Mouse (Mus musculus) liver, adult 2 months (tissue): ENCODE data around the gene Ube2n. TPM values are rescaled to one million over a fixed set of nuclear protein-coding genes. Genes with fewer than 3 reads are reported as not detected.

Experiments
- DNase-seq: peaks from one replicate; pipeline ENCODE4 v3.0.0-alpha.2; 2011; ENCODE audit warnings: low read depth, low spot score; ENCODE audit errors: extremely low read depth
- H3K27ac ChIP-seq: fragments of 200-500 bp; replicated peaks from 2 replicates; pipeline ENCODE4 v1.5.1; 2012; ENCODE audit warnings: low read depth, mild to moderate bottlenecking, control low read depth, inconsistent platforms, low read length; ENCODE audit not compliant: insufficient read depth
- H3K27me3 ChIP-seq: fragments of 200-500 bp; 2 replicates; pipeline ENCODE4 v1.6.1; 2012; ENCODE audit warnings: mild to moderate bottlenecking, moderate library complexity, low read length, inconsistent platforms; ENCODE audit not compliant: control insufficient read depth, insufficient read depth
- H3K36me3 ChIP-seq: fragments of 200-500 bp; 2 replicates; pipeline ENCODE4 v1.6.1; 2012; ENCODE audit warnings: low read length, inconsistent platforms; ENCODE audit not compliant: control insufficient read depth, insufficient read depth
- H3K4me1 ChIP-seq: fragments of 200-500 bp; 2 replicates; pipeline ENCODE4 v1.6.1; 2011; ENCODE audit warnings: low read length; ENCODE audit not compliant: control insufficient read depth, insufficient read depth
- H3K4me3 ChIP-seq: fragments of 200-500 bp; 2 replicates; pipeline ENCODE4 v1.5.1; 2011; ENCODE audit warnings: low read depth, mild to moderate bottlenecking, control low read depth, low read length, moderate library complexity; ENCODE audit not compliant: insufficient read depth
- H3K79me2 ChIP-seq: fragments of 200-500 bp; 2 replicates; pipeline ENCODE4 v1.6.1; 2012; ENCODE audit warnings: inconsistent platforms, mild to moderate bottlenecking, low read length, moderate library complexity; ENCODE audit not compliant: control insufficient read depth, insufficient read depth
- H3K9ac ChIP-seq: fragments of 200-500 bp; 2 replicates; pipeline ENCODE4 v1.6.1; 2012; ENCODE audit warnings: low read depth, mild to moderate bottlenecking, control low read depth, inconsistent platforms, low read length
- CTCF ChIP-seq: fragments of 200-500 bp; IDR thresholded peaks from 2 replicates; pipeline ENCODE4 v1.5.1; 2011; ENCODE audit warnings: low read depth, low read length, control low read depth
- POLR2A ChIP-seq: fragments of 200-500 bp; IDR thresholded peaks from 2 replicates; pipeline ENCODE4 v1.6.1; 2011; ENCODE audit warnings: low read length, control low read depth; ENCODE audit not compliant: insufficient read depth; ENCODE audit errors: extremely low read depth
- WGBS: fragments of 180-500 bp; shearing (Covaris S2); methylation state at CpG from one replicate; pipeline ENCODE4 v1.1.7; 2018; 5-methylcytosine and 5-hydroxymethylcytosine counted together
- polyA plus RNA-seq: library from polyadenylated mRNA; depleted of rRNA; stranded (reverse); fragments of >200 nt; gene quantifications from 2 replicates; pipeline ENCODE4 v1.2.3, GENCODE M21; 2012; rRNA removed
- total RNA-seq: library from RNA; depleted of rRNA; stranded (reverse); fragments of >200 nt; gene quantifications from 2 replicates; pipeline ENCODE4 v1.2.3, GENCODE M21; 2014; rRNA removed

Gene Ube2n
- total RNA-seq = 29.6 and 34.1 TPM in 2 replicates
- polyA plus RNA-seq = 19.1 and 19.2 TPM in 2 replicates

DNA sequence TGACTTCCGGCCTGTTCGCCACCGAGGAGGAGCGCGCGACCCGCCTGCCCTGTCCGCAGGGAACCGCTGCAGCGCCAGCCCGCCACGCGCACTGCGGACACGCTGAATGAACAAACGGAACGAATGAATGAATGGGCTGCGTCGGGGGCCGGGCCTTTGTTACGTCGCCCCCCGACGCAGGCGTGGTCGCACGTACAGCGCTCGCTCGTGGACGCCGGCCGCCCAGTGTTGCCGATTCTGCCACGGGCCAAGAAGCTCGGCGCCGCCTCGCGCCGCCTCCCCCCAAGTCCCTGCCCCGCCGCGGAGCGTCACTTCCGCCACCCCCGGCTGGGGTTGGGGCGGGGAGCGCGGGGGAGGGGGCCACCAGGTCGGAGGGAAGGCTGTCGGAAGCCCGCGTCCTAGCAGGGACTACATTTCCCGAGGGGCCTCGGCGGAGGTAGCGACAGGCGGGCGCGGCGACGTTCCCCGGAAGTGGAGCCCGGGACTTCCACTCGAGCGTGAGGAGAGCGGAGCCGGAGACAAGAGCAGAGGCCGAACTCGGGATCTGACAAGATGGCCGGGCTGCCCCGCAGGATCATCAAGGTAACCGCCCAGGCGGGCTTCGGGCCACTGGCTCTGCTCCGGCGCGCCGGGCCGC is at the start of gene Ube2n:
Ube2n (plus strand) TSS at position 490 of the 637 bp plus-strand sequence.
- WGBS = under 1% methylated on average over 75 of the region's 81 CpGs
- DNase-seq = peak; percentile 90
- H3K4me3 ChIP-seq = peak within 1 kb of the TSS; percentile 75
- H3K4me1 ChIP-seq = peaks cover 5% of the 10 kb centered on the region
- H3K79me2 ChIP-seq = peaks cover 9% of the 10 kb centered on the region; the same call in 1 of the 2 replicates
- peak; percentile 74 for TF ChIP-seq POLR2A
- no peak for TF ChIP-seq CTCF
- H3K27ac ChIP-seq = peak within 1 kb of the TSS; percentile 82
- no peaks in the 10 kb centered on the region for H3K27me3 ChIP-seq
- no peaks in the 10 kb centered on the region for H3K36me3 ChIP-seq
- H3K9ac ChIP-seq = peak within 1 kb of the TSS; percentile 83

DNA sequence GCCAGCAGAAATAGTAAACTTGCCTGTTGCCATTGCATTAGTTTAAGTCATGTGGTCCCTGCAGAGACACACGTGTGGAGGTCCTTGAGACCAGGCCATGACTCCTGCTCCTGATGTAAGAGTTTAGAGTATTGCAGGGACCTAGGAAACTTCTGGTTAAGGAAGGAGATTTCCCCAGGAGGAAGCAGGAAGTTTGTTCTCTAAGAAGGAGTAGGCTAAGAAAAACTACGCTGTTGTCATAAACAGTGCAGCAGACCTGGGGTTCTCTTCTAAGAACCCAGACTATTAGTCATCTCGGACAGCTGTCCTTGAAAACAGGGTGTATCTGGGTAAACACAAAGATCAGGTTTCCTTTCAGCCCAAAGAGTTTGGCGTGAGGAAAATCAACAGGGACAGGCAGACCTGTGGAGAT is 49.5 kb upstream of the Ube2n start:
- Histone ChIP-seq H3K36me3 (no peaks in the 10 kb centered on the region), H3K4me3 (no peak overlapping the region), H3K4me1 (no peaks in the 10 kb centered on the region), H3K27ac (no peak overlapping the region), H3K79me2 (no peaks in the 10 kb centered on the region), H3K27me3 (no peaks in the 10 kb centered on the region), H3K9ac (no peak overlapping the region)
- TF ChIP-seq CTCF (no peak), POLR2A (no peak)
- WGBS = 50% methylated on average over 4 of the region's 4 CpGs
- no peak for DNase-seq

DNA sequence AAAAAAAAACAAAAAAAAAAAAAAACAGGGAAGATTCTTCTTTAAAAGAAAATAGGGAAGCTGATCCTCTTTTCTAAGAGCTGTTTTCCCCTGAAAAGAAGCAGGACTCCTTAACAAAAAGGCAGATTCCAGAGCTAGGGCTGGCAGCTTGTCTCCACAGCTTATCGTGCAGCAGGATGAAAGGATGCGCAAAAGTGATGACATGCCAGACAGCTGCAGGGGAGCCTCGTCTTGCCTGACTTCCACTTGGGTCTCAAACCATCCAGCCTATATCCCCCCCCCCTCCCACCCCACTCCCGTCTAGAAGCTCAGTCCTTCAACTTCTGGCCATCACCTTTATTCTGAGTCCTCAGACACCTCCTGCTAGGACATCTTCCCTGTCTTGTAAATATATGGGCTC is 46.1 kb upstream of the Ube2n start:
- no peak overlapping the region for H3K9ac ChIP-seq
- no peaks in the 10 kb centered on the region for H3K36me3 ChIP-seq
- TF ChIP-seq CTCF = no peak
- no peak for TF ChIP-seq POLR2A
- no peaks in the 10 kb centered on the region for H3K27me3 ChIP-seq
- no peaks in the 10 kb centered on the region for H3K4me1 ChIP-seq
- H3K4me3 ChIP-seq = no peak overlapping the region
- no peaks in the 10 kb centered on the region for H3K79me2 ChIP-seq
- no peak for DNase-seq
- no peak overlapping the region for H3K27ac ChIP-seq
- 76% methylated on average over 4 of the region's 4 CpGs for WGBS

DNA sequence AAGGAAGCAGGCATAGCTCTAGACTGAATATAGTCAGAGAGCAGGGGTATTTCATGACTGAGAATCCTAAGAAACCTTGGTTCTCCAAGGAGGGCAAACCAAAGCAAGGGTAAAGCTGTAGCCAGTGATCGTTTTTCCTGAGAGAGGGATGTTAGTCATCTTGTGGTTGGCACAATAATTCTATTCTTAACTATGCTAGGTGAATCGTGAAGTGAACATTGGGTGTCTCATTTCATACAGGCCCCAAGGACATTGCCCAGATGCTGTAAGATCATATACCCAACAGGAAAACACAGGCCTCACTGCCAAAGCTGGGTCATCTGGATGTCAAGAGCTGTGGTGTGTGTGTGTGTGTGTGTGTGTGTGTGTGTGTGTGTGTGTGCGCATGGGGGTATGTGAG is 43.8 kb upstream of the Ube2n start:
- H3K9ac ChIP-seq = no peak overlapping the region
- DNase-seq = no peak
- H3K4me3 ChIP-seq = no peak overlapping the region
- H3K27ac ChIP-seq = no peak overlapping the region
- H3K4me1 ChIP-seq = no peaks in the 10 kb centered on the region
- H3K79me2 ChIP-seq = no peaks in the 10 kb centered on the region
- TF ChIP-seq POLR2A (no peak), CTCF (no peak)
- H3K36me3 ChIP-seq = no peaks in the 10 kb centered on the region
- no peaks in the 10 kb centered on the region for H3K27me3 ChIP-seq
- WGBS = 78% methylated on average over 3 of the region's 3 CpGs

DNA sequence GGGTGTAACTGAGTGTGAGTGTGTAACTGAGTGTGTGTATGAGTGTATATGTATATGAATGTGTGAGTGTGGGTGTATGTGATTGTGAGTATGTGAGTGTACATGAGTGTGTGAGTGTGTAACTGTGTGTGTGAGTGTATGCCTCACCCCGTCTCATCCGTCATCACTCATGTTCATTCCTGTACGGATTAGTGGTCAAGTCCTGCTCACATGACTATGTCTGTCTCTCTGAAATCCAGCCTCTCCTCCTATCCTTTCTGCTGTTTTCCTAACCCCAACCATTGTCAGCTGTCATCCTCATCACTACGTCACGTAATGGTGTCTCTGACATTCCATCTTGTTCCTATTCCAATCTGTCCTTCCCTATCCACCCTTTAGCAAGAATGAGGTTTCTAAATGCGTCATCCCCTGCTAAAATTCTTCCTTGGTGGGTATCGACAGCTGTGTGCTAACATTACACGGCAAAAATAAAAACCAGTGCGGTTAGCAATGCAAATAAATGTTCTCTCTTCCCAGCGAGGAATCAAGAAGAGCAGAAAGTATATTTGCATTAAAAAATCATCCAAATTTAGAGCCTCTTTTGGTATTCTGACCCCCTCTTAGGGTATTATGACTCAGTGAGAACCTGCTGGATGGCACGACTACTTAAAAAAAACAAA is 42.9 kb upstream of the Ube2n start:
- H3K36me3 ChIP-seq = no peaks in the 10 kb centered on the region
- no peak overlapping the region for H3K27ac ChIP-seq
- no peak for TF ChIP-seq CTCF
- no peak for TF ChIP-seq POLR2A
- 92% methylated on average over 11 of the region's 11 CpGs for WGBS
- H3K79me2 ChIP-seq = no peaks in the 10 kb centered on the region
- H3K9ac ChIP-seq = no peak overlapping the region
- H3K4me1 ChIP-seq = no peaks in the 10 kb centered on the region
- H3K4me3 ChIP-seq = no peak overlapping the region
- H3K27me3 ChIP-seq = no peaks in the 10 kb centered on the region
- no peak for DNase-seq

GRCm38 (mm10) chr10:95475923-95476322 is 39.0 kb upstream of the Ube2n start:
- peak; percentile 58 for DNase-seq
- peak; percentile 96 for TF ChIP-seq CTCF
- TF ChIP-seq POLR2A = no peak

More at GRCm38 (mm10) chr10:95475923-95476322, 39.0 kb upstream of the Ube2n start:
- H3K27me3 ChIP-seq = no peaks in the 10 kb centered on the region
- H3K4me3 ChIP-seq = no peak overlapping the region
- peaks cover 8% of the 10 kb centered on the region for H3K36me3 ChIP-seq
- H3K4me1 ChIP-seq = no peaks in the 10 kb centered on the region
- H3K79me2 ChIP-seq = no peaks in the 10 kb centered on the region
- H3K9ac ChIP-seq = no peak overlapping the region
- no peak overlapping the region for H3K27ac ChIP-seq
- WGBS = 10% methylated on average over 10 of the region's 10 CpGs
